Mouse (Mus musculus): ENCODE measurements at regions not wholly inside any gene's neighbourhood (a gene's known extent, or its start where the extent isn't known, plus 50 kb on each side); places are given as distances from the start of the nearest gene placed in this dataset.
A peak's percentile ranks its signal among the peaks of the same experiment; 100 is the strongest.

DNA sequence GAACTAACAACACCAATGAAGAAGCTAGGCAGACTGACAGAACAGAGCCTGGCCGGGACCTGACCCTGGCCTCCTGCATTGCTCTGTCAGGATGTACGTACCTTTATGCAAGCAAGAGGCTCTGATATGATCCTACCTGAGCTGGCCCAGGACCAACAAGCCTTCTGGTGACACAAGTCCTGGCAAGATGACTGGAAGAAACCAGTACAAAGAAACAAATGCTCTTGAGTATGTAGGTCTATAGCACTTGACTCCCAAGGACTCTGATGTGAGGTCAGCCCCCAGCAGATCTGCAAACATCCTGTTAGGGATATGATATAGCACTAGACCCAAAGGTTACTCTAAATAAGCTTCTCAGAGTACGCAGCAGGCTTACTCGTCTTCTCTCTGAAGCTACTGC, 144.7 kb upstream of the Dyrk2 start:
- DNase-seq: no peak

GRCm38 (mm10) chr10:119013758-119014157, 143.7 kb upstream of the Dyrk2 start:
- DNase-seq: no peak

- no peak for DNase-seq
Observed at GRCm38 (mm10) chr10:119011511-119011910, 141.5 kb upstream of the Dyrk2 start.

- DNase-seq: no peak
Observed at GRCm38 (mm10) chr10:119010884-119011283, 140.9 kb upstream of the Dyrk2 start.

DNA sequence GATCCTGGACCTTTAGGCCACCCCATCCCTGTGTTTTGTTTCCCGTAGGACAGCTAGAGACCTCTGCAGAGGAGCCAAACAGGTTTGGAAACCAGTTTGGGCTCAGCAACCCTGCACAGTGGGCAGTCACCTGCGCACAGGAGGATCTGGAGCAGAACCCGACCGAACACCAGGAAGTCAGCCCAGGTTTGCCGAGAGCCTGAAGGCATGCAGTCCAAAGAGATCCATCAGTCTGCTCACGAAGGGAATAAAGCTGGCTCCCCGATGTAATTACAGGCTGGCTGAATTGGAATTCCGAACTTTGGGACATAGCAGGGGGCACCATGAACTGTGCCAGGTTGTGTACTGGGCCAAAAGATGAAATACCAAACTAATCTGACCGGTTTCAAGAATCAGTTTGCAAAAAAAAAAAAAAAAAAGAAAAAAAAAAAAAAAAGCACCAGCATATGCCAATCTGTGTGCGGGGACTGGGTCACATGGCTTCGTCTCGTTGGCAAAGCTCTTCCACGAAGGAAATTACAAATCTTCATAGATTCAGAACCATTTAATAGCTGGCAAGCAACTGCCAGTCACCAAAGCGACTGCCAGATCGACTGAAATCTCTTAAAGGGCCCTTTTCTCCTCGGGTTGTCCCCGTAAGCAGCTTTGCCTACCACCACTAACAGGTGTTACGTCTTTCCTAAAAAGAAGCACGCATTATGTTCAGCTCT, 137.0 kb upstream of the Dyrk2 start:
- peak; percentile 84 for DNase-seq

GRCm38 (mm10) chr10:119005491-119005890, 135.5 kb upstream of the Dyrk2 start:
- no peak for DNase-seq

- DNase-seq: no peak
Observed at GRCm38 (mm10) chr10:119004426-119004825, 134.4 kb upstream of the Dyrk2 start.

- no peak for DNase-seq
Observed at GRCm38 (mm10) chr10:119003839-119004238, 133.8 kb upstream of the Dyrk2 start.

GRCm38 (mm10) chr10:119003042-119003441, 133.0 kb upstream of the Dyrk2 start:
- DNase-seq: no peak

DNA sequence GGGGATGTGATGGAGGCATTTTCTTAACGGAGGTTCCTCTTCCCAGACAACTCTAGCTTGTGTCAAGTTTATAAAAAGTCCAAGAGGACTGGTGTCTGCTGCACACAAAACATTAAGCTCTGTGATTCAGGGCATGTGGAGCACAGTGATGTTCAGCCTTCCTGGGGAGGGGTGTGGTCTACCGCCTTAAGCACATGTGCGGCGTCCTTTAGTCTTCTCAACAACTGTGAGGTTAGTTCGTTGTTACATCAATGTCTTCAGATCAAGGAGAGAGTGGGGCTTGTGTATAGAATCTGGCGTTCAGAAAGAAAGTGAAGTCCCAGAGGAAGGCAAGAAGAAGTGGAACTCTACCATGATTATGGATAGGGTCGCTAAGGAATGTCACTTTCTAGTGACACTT, 131.9 kb upstream of the Dyrk2 start:
- no peak for DNase-seq

- no peak for DNase-seq
Observed at GRCm38 (mm10) chr10:119001000-119001780, 131.2 kb upstream of the Dyrk2 start.

DNA sequence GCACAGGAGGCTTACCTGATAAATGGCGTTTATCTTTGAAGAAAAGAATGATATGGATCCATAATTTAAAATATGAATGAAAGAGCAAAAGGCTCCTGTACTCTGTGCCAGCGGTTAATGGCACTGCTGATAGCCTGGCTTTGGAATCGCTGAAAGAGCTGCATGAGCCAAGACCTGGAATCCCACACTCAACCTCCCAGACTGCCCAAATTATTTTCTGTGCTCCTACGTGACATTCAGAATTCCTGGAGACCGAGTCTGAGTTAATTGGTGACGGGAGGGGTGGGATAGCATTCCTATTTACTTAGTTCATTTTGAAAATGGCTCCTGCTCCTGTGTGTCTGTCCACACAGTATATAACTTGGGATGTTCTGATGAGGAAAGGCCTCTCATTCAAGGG, 129.0 kb upstream of the Dyrk2 start:
- DNase-seq: no peak

DNA sequence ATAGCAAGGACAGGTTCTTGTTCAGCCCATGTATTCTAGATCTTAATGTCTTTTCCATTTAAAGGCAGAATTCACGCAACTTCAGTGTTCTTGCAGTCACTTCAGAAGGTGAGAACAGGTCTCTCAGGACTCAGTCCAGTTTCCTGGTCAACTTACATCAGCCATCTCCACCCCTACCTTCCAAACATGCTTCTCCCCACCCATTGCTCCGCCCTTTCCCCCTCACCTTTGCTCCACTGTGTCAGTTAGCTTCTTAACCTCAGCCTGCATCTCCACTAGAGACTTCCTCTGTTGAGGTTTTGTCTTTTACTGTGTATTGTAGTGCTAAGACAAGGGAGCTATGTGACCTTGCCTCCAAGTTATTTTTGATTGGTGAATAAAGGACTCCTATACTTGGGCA, 127.0 kb upstream of the Dyrk2 start:
- DNase-seq: no peak

- no peak for DNase-seq
Observed at GRCm38 (mm10) chr10:118993819-118994574, 124.0 kb upstream of the Dyrk2 start.

GRCm38 (mm10) chr10:118991213-118991612, 121.2 kb upstream of the Dyrk2 start:
- DNase-seq: no peak

DNA sequence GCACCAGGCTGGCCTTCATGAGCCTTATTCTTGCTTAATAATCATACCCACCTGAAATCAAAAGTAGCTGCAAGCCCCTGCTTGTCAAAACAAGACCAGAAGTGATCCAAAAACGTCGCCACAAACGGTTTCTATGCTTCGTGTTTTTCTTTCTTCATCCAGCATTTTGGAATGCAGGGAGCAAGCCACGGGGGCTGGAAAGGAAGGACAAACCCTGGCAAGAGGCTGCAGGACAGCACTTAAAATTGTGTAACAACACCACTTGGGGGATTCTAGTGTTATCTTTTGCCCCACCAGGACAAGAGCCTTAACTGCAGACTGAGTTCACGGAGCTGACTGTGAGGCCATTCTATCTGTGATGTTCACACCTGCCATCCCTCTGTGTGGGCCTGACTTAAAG, 120.5 kb upstream of the Dyrk2 start:
- DNase-seq: no peak

DNA sequence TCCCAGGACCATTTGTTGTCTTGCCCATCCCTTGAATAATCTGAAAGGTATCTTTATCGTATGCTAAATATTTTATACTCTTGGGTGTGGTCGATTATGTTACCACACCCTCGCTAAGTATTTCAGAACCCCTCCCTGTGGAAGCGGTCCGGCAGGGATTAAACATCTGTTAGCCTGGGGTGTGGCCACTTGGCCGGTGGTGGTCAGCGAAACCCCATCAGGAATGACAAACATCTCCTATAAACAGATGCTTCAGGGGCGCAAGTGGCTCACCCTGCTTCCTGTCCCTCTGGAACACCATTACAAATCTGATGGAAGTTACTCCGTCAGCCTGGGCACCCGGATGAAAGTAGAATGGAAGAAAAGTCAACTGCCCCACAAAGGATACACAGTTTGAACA, 119.8 kb upstream of the Dyrk2 start:
- DNase-seq: no peak

- no peak for DNase-seq
Observed at GRCm38 (mm10) chr10:118988249-118988648, 118.2 kb upstream of the Dyrk2 start.

DNA sequence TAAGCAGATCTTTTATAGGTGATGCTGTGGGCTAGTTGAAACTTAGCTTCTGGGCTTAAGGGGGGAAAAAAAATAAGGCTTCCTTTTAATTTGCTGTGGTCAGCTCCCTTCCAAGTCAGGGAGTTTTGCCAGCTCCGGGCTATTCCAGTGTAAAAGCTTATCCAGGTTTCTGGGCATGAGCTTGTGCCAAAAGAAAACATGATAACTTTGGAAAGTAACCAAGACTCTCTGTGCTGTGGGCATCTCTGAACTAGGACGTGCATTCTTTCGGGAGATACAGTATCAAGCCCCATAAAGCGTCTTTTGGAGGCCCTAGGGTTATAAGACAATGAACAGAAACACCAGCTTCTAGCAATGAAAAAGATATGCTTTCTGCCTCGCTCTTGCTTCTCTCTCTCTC, 114.6 kb upstream of the Dyrk2 start:
- DNase-seq: no peak

DNA sequence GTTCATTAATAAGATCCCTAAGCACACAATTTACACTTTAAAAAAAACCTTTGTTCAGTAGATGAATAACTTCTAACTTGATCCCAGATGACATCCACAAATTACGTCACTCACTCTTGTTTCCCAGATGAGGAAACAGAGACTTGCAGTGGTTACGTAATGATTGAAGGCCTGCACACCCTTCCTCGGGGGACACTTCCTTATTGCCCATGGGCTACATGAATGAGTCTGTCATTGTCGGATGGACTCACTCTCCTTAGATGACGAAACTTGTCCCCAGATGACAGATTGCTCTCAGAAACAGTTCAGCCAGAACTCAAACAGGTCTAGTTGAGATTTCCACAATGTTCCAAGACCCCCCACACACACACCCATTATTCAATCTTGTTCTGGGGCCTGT, 111.4 kb upstream of the Dyrk2 start:
- DNase-seq: no peak

- no peak for DNase-seq
Observed at GRCm38 (mm10) chr10:118979339-118979738, 109.3 kb upstream of the Dyrk2 start.

- DNase-seq: no peak
Observed at GRCm38 (mm10) chr10:118978181-118978743, 108.3 kb upstream of the Dyrk2 start.

GRCm38 (mm10) chr10:118976447-118976846, 106.4 kb upstream of the Dyrk2 start:
- no peak for DNase-seq

Data from cerebellum, adult 9-10 months (tissue).